Mouse (Mus musculus): ENCODE results near the gene Dlgap3. TPM values are rescaled to one million over a fixed set of nuclear protein-coding genes. Genes with fewer than 3 reads are reported as not detected.

The Dlgap3 gene
- 37.0 and 38.5 TPM in 2 replicates for polyA plus RNA-seq (2015; fragmentation: Nextera tagmentation; extraction: Ambion mirVana)

GRCm38 (mm10) chr4:127168914-127169345, at the start of gene Dlgap3:
Dlgap3 (plus strand) TSS chr4:127169204.

GRCm38 (mm10) chr4:127123391-127123790, 45.6 kb upstream of the Dlgap3 start, which contains the start of gene Tmem35b:
Tmem35b (plus strand) TSS chr4:127123691.

DNA sequence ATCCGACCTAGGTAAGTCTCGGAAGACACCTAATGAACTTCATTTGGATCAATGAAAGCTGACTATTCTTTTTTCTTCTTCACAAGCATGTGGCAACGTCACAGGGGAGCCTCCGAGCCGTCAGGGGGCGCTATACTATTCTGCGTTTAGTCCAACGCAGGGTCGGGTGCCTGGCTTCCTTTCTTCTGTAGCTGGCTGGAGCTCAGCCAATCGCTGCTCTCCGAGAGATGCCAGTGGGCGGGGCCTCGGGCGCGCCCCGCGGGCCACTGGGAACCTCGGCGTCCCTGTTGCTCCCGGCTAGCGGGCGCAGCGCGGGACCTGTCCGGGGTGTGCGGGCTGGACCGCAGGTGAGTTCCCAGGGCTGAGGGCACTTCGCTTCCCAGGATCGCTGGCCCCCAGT, 74.5 kb downstream of the Dlgap3 start, which contains the start of gene Smim12:
TSS of gene Smim12 (plus strand) at position 233 of the 400 bp plus-strand sequence.

Other genes starting within 250 kb of the Dlgap3 start
- 22.3 and 23.3 TPM in 2 replicates for gene Zmym4, start 201.1 kb upstream of the Dlgap3 start, polyA plus RNA-seq (2015; fragmentation: Nextera tagmentation; extraction: Ambion mirVana)
- gene Sfpq, start 147.9 kb upstream of the Dlgap3 start, polyA plus RNA-seq (2015; fragmentation: Nextera tagmentation; extraction: Ambion mirVana) = 74.5 and 88.2 TPM in 2 replicates
- gene Zmym1, start 108.1 kb upstream of the Dlgap3 start, polyA plus RNA-seq (2015; fragmentation: Nextera tagmentation; extraction: Ambion mirVana) = 15.4 and 16.2 TPM in 2 replicates
- 17.7 and 20.7 TPM in 2 replicates for gene Zmym6, start 91.8 kb upstream of the Dlgap3 start, polyA plus RNA-seq (2015; fragmentation: Nextera tagmentation; extraction: Ambion mirVana)
- 15.5 and 16.3 TPM in 2 replicates for gene Tmem35b, start 45.5 kb upstream of the Dlgap3 start, polyA plus RNA-seq (2015; fragmentation: Nextera tagmentation; extraction: Ambion mirVana)
- 77.2 and 79.4 TPM in 2 replicates for gene Smim12, start 74.6 kb downstream of the Dlgap3 start, polyA plus RNA-seq (2015; fragmentation: Nextera tagmentation; extraction: Ambion mirVana)
- 17.3 and 19.8 TPM in 2 replicates for gene Gja4, start 144.8 kb downstream of the Dlgap3 start, polyA plus RNA-seq (2015; fragmentation: Nextera tagmentation; extraction: Ambion mirVana)
- 0.33 and 0.89 TPM in 2 replicates for gene Gjb3, start 161.6 kb downstream of the Dlgap3 start, polyA plus RNA-seq (2015; fragmentation: Nextera tagmentation; extraction: Ambion mirVana)
- 0.25 TPM in 1 of 2 replicates, not detected in the other for gene Gjb4, start 184.9 kb downstream of the Dlgap3 start, polyA plus RNA-seq (2015; fragmentation: Nextera tagmentation; extraction: Ambion mirVana)
- gene Gjb5, start 189.0 kb downstream of the Dlgap3 start, polyA plus RNA-seq (2015; fragmentation: Nextera tagmentation; extraction: Ambion mirVana) = 0.52 and 2.2 TPM in 2 replicates

All from neural tube, postnatal 0 days (tissue).